Mouse (Mus musculus) liver, embryonic 14.5 days (tissue): ENCODE measurements around the gene AI182371.

Source experiments
- CTCF ChIP-seq: IDR thresholded peaks from 2 replicates; pipeline ENCODE4 v1.5.1; 2016; ENCODE audit warnings: antibody characterized with exemption, low read depth, control low read depth
- EP300 ChIP-seq: IDR thresholded peaks from 2 replicates; pipeline ENCODE4 v1.6.1; 2016; ENCODE audit warnings: antibody characterized with exemption, low read depth

DNA sequence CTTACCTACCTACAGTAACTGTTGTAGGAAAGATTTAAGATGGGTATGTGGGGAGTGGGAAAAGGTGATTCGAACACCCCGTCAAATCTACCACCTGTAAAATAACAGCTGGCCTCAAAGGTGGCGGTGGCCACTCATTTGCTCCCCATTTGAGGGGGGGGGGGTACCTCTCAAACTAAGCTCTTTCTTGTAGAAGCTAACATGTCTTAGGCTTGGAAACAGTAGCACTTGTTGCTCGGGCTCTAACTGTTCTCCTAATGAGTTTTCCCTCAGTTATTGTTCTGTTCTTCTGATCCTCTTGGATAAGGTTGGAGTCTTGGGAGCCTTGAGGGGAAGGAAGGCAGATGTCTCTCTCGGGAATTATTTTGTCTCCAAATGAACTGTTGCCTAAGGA lies 31.3 kb upstream of the AI182371 start:
- no peak for TF ChIP-seq CTCF
- TF ChIP-seq EP300: no peak
